Mouse (Mus musculus): ENCODE data around the gene 1700109H08Rik.
"Not testable (repeated sequence)": the region's sequence is repeated elsewhere in the genome, so short reads cannot be mapped to it uniquely, and the experiment has no call there.

GRCm38 (mm10) chr5:3532048-3532447 is 39.3 kb upstream of the 1700109H08Rik start:
- TF ChIP-seq POLR2A (IDR thresholded peaks at IDR 0.05; ENCODE audit: insufficient read depth, low read length); CTCF (IDR thresholded peaks at IDR 0.05; ENCODE audit: low read depth, low read length); EP300 (IDR thresholded peaks at IDR 0.05; ENCODE audit: insufficient read depth, low read depth, low read length): not testable (repeated sequence)

Measured in ES-Bruce4 (cell line).